Comparison of ENCODE assay signal across 10 mouse cellular contexts in the genomic region with DNA sequence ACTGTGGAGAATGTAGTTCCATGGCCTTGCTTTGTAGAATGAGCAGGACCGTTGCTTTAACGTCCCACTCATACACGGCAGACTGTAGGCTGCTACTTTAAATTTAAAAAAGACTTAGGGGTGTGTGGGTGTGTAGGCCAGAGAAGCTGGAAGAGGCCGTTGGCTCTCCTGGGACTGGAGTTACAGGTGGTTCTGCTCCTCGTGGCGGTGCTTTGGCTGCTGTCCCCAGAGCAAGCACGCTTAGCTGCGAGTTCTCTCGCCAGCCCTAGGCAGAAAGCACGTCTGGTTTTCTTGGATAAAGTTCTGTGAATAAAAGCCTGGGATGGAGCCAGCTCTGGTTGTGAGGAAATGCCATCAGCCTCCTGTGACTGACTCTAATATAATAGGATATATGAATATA. TPM values are rescaled to one million over a fixed set of nuclear protein-coding genes. Genes with fewer than 3 reads are reported as not detected.
DNase-seq lines count a peak whose midpoint lies in the region; ATAC-seq and TF ChIP-seq lines count a peak whose summit lies in the region.
"Had no signal": no experiment of that assay in that cellular context is flagged by ENCODE, and none has a peak within 500 bp of the region (broad histone marks: within the 10 kb centered on the region; RNA-seq: fewer than 3 reads in every experiment).

No protein-coding gene starts in this region.

- H3K4me2 ChIP-seq in forebrain, embryonic 13.5 days = peak overlapping the region; percentile 28
- no peak overlapping the region for H3K4me2 ChIP-seq in forebrain, embryonic 11.5 days (ENCODE audit: low read depth, low read length, severe bottlenecking)
- H3K4me2 ChIP-seq in stomach, embryonic 16.5 days (ENCODE audit: low read depth, low read length) = peak overlapping the region; percentile 7; the same call in 1 of the 2 replicates

- H3K27me3 ChIP-seq in forebrain, embryonic 13.5 days = no peaks in the 10 kb centered on the region
- H3K27me3 ChIP-seq in forebrain, embryonic 11.5 days (ENCODE audit: control insufficient read depth, insufficient read depth, low read length) = no peaks in the 10 kb centered on the region
- no peaks in the 10 kb centered on the region for H3K27me3 ChIP-seq in E14TG2a.4 (ENCODE audit: insufficient read depth, low read length)
- no peaks in the 10 kb centered on the region for H3K27me3 ChIP-seq in stomach, embryonic 16.5 days (ENCODE audit: control insufficient read depth, insufficient read depth, low read length)
- H3K27me3 ChIP-seq in hindbrain, embryonic 10.5 days (ENCODE audit: insufficient read depth, poor library complexity, severe bottlenecking) = no peaks in the 10 kb centered on the region
- H3K27me3 ChIP-seq: CH12.LX had no signal

- no peak for TF ChIP-seq CTCF in E14TG2a.4 (conservative IDR thresholded peaks at IDR 0.05; ENCODE audit: low read length)

- no peak overlapping the region for H3K9ac ChIP-seq in forebrain, embryonic 13.5 days
- H3K9ac ChIP-seq in forebrain, embryonic 11.5 days (ENCODE audit: low read length) = no peak overlapping the region
- peak overlapping the region; percentile 36; the same call in 1 of the 2 replicates for H3K9ac ChIP-seq in stomach, embryonic 16.5 days (ENCODE audit: low read length)

- ATAC-seq in forebrain, embryonic 13.5 days = no peak
- no peak for ATAC-seq in forebrain, embryonic 11.5 days (replicated peaks; ENCODE audit: low FRiP score)
- peak; percentile 46; the same call in 1 of the 2 replicates for ATAC-seq in stomach, embryonic 16.5 days (ENCODE audit: insufficient read depth, low FRiP score)

- peaks cover 4% of the 10 kb centered on the region; the same call in 1 of the 2 replicates for H3K36me3 ChIP-seq in forebrain, embryonic 13.5 days (ENCODE audit: poor library complexity, severe bottlenecking)
- H3K36me3 ChIP-seq in forebrain, embryonic 11.5 days (ENCODE audit: control insufficient read depth, insufficient read depth, low read length) = no peaks in the 10 kb centered on the region; the same call in 1 of the 2 replicates
- peaks cover 34% of the 10 kb centered on the region for H3K36me3 ChIP-seq in E14TG2a.4 (ENCODE audit: insufficient read depth, low read length)
- no peaks in the 10 kb centered on the region for H3K36me3 ChIP-seq in stomach, embryonic 16.5 days (ENCODE audit: control insufficient read depth, insufficient read depth, low read length)
- H3K36me3 ChIP-seq in hindbrain, embryonic 10.5 days = peaks cover 3% of the 10 kb centered on the region; the same call in 1 of the 2 replicates

- peaks cover 22% of the 10 kb centered on the region for H3K4me1 ChIP-seq in forebrain, embryonic 13.5 days
- H3K4me1 ChIP-seq in forebrain, embryonic 11.5 days (replicated peaks; ENCODE audit: control insufficient read depth, insufficient read depth, low read length) = no peaks in the 10 kb centered on the region
- H3K4me1 ChIP-seq in E14TG2a.4 (replicated peaks; ENCODE audit: low read depth, low read length) = peaks cover 71% of the 10 kb centered on the region
- H3K4me1 ChIP-seq in stomach, embryonic 16.5 days (ENCODE audit: control insufficient read depth, insufficient read depth, low read length) = peaks cover 11% of the 10 kb centered on the region
- H3K4me1 ChIP-seq in hindbrain, embryonic 10.5 days (replicated peaks) = peaks cover 21% of the 10 kb centered on the region

- no peak for DNase-seq in forebrain, embryonic 11.5 days (ENCODE audit: low spot score)
- DNase-seq in heart, adult 8-10 months (ENCODE audit: low spot score) = peak; percentile 49
- peak; percentile 42 for DNase-seq in layer of hippocampus, adult 9-11 months
- DNase-seq in thymus, postnatal 36 days = no peak
- no peak for DNase-seq in hindbrain, embryonic 10.5 days (ENCODE audit: low spot score)

- H3K9me3 ChIP-seq in forebrain, embryonic 13.5 days (replicated peaks) = no peaks in the 10 kb centered on the region
- no peaks in the 10 kb centered on the region for H3K9me3 ChIP-seq in forebrain, embryonic 11.5 days (ENCODE audit: control insufficient read depth, low read length)
- no peaks in the 10 kb centered on the region for H3K9me3 ChIP-seq in E14TG2a.4 (ENCODE audit: low read length)
- no peaks in the 10 kb centered on the region for H3K9me3 ChIP-seq in stomach, embryonic 16.5 days (replicated peaks; ENCODE audit: control insufficient read depth, low read length)
- no peaks in the 10 kb centered on the region for H3K9me3 ChIP-seq in hindbrain, embryonic 10.5 days

- H3K27ac ChIP-seq in forebrain, embryonic 13.5 days = no peak overlapping the region
- H3K27ac ChIP-seq in forebrain, embryonic 11.5 days (ENCODE audit: low read depth, low read length) = no peak overlapping the region
- no peak overlapping the region for H3K27ac ChIP-seq in stomach, embryonic 16.5 days (ENCODE audit: low read length)
- H3K27ac ChIP-seq in hindbrain, embryonic 10.5 days = no peak overlapping the region

- 61% methylated on average over 10 of the region's 10 CpGs for WGBS in forebrain, embryonic 13.5 days
- 78% methylated on average over 10 of the region's 10 CpGs for WGBS in forebrain, embryonic 11.5 days
- 40% methylated on average over 10 of the region's 10 CpGs for WGBS in stomach, embryonic 16.5 days
- 81% methylated on average over 10 of the region's 10 CpGs for WGBS in hindbrain, embryonic 10.5 days

- no peak overlapping the region for H3K4me3 ChIP-seq in forebrain, embryonic 13.5 days
- H3K4me3 ChIP-seq in forebrain, embryonic 11.5 days (ENCODE audit: low read depth, low read length) = no peak overlapping the region
- peak overlapping the region; percentile 95 for H3K4me3 ChIP-seq in E14TG2a.4 (replicated peaks; ENCODE audit: low read length)
- H3K4me3 ChIP-seq in stomach, embryonic 16.5 days (replicated peaks; ENCODE audit: low read length) = no peak overlapping the region
- no peak overlapping the region for H3K4me3 ChIP-seq in hindbrain, embryonic 10.5 days
- H3K4me3 ChIP-seq: megakaryocyte, embryonic 14.5 days had no signal

RNA-seq across cellular contexts. Expression of gene Acp6, which starts 2.3 kb away (rescaled TPM):
- polyA plus RNA-seq in forebrain, embryonic 13.5 days (2015; fragmentation: Nextera tagmentation; extraction: Ambion mirVana) = 21.8 and 26.8 TPM in 2 replicates
- 29.8 and 36.1 TPM in 2 replicates for polyA plus RNA-seq in forebrain, embryonic 11.5 days (2014; fragmentation: Nextera tagmentation; extraction: Ambion mirVana)
- total RNA-seq in heart, adult 8-10 months (2022) = 10 to 100 TPM; 31.9 to 37.2 (median 34.1) TPM
- polyA plus RNA-seq in stomach, embryonic 16.5 days (2015; fragmentation: Nextera tagmentation; extraction: Ambion mirVana) = 52.8 and 54.5 TPM in 2 replicates
- polyA plus RNA-seq in hindbrain, embryonic 10.5 days (2016; fragmentation: Nextera tagmentation; extraction: Ambion mirVana) = 26.4 and 31.2 TPM in 2 replicates

Comparison
In these comparisons a context has a peak if more than half of its experiments do, and no peak if none do; other contexts are left out.
1. DNase-seq: peak in heart, adult 8-10 months (single experiment) and layer of hippocampus, adult 9-11 months (single experiment); none in forebrain, embryonic 11.5 days (single experiment), thymus, postnatal 36 days (0 of 2) and hindbrain, embryonic 10.5 days (single experiment).